Mouse (Mus musculus) cerebellum, adult 18-20 months (tissue): ENCODE measurements at regions not wholly inside any gene's neighbourhood (a gene's known extent, or its start where the extent isn't known, plus 50 kb on each side); places are given as distances from the start of the nearest gene placed in this dataset.
A peak's percentile ranks its signal among the peaks of the same experiment; 100 is the strongest.
"Not testable (repeated sequence)": the region's sequence is repeated elsewhere in the genome, so short reads cannot be mapped to it uniquely, and the experiment has no call there.

Source experiments
- DNase-seq, 2 experiments: peaks; one replicate each; pipeline ENCODE4 v3.0.0; 2021

- DNase-seq = peak; percentile 30 to 45
Observed at GRCm38 (mm10) chr16:30193294-30194261, 73.7 kb downstream of the Cpn2 start.

GRCm38 (mm10) chr16:30194836-30195235 lies 72.5 kb downstream of the Cpn2 start:
- DNase-seq = no peak

GRCm38 (mm10) chr16:30195859-30196258 lies 71.4 kb downstream of the Cpn2 start:
- DNase-seq = not testable (repeated sequence)

GRCm38 (mm10) chr16:30197351-30197750 lies 69.9 kb downstream of the Cpn2 start:
- no peak for DNase-seq

- DNase-seq = no peak
Observed at GRCm38 (mm10) chr16:30199836-30200235, 67.5 kb downstream of the Cpn2 start.

GRCm38 (mm10) chr16:30204144-30204543 lies 63.2 kb downstream of the Cpn2 start:
- DNase-seq = no peak

- DNase-seq = no peak
Observed at GRCm38 (mm10) chr16:30205314-30205815, 61.9 kb downstream of the Cpn2 start.

GRCm38 (mm10) chr16:30205816-30206356 lies 61.4 kb downstream of the Cpn2 start:
- DNase-seq = no peak
